Mouse (Mus musculus): Measurements from ENCODE around the gene Dnaaf2. TPM values are rescaled to one million over a fixed set of nuclear protein-coding genes. Genes with fewer than 3 reads are reported as not detected.

Dnaaf2 gene
- polyA plus RNA-seq (2015; fragmentation: Nextera tagmentation; extraction: Ambion mirVana) = 8.0 and 10.0 TPM in 2 replicates

DNA sequence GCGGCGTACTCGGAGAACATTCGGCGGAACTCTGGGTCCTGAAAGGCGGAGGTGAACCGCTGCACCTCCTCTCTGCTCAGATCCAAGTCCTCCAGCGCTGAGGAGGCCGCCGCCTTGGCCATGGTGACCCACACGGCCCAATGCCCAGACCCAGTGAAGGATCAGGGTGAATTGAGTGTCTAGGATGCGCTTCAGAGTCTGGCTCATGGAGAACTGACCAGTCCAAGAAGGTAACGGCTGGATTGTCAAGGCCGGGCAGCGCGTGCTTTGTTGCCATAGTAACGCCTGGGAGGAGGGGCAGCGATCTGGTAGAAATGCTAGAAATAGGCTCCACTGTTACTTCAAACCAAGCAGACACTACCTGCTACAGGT lies at the start of gene Dnaaf2:
TSS of gene Dnaaf2 (minus strand) at position 266 of the 372 bp plus-strand sequence.
- 1% methylated on average over 18 of the region's 18 CpGs for WGBS
- peaks cover 12% of the 10 kb centered on the region for H3K36me3 ChIP-seq (ENCODE audit: control insufficient read depth, insufficient read depth, low read length)
- peak within 1 kb of the TSS; percentile 99 for H3K4me2 ChIP-seq (ENCODE audit: low read depth, low read length)
- H3K27me3 ChIP-seq (ENCODE audit: control insufficient read depth, insufficient read depth, low read depth, low read length) = no peaks in the 10 kb centered on the region
- peak; percentile 53 for ATAC-seq (ENCODE audit: low read depth)
- H3K9ac ChIP-seq (ENCODE audit: low read length) = peak within 1 kb of the TSS; percentile 84
- peak within 1 kb of the TSS; percentile 86 for H3K27ac ChIP-seq (ENCODE audit: low read length)
- no peaks in the 10 kb centered on the region for H3K9me3 ChIP-seq (ENCODE audit: control insufficient read depth, low read length)
- H3K4me3 ChIP-seq (ENCODE audit: low read length) = peak within 1 kb of the TSS; percentile 98
- H3K4me1 ChIP-seq (replicated peaks; ENCODE audit: control insufficient read depth, insufficient read depth, low read length) = peaks cover 21% of the 10 kb centered on the region

DNA sequence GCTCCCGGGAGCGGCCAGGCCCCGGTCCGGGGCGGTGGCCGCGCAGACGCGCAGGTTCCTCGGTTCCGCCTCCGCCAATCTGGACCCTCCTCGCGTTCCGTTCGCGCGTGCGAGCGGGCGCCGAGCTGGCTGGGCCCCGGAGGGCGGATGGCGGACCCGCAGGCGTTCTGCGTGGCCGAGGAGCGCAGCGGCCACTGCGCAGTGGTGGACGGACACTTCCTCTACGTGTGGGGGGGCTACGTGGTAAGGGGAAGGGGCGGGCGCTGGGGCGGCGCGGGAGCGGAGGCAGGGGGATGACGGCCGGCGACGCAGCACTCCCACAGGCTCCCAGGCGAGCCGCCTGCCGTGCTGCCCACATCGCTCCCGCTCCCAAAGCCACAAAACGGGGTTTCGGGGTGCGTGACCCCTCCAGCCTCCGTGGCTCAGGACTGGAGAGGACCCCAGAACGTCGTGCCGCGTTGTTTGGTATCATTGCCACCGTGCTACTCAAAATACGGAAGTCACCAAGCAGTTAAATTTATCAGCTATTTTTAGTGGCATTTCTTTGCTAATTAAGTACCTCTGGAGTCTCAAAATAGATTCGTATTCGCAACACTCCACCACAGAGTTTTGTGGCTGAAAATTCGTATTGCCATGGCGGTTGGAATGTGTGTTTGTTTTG lies 43.7 kb upstream of the Dnaaf2 start:
- peak overlapping the region; percentile 73 for H3K4me3 ChIP-seq (ENCODE audit: low read length)
- H3K9ac ChIP-seq (ENCODE audit: low read length) = peak overlapping the region; percentile 92
- under 1% methylated on average over 61 of the region's 64 CpGs for WGBS
- ATAC-seq (ENCODE audit: low read depth) = peak; percentile 95
- H3K27ac ChIP-seq (ENCODE audit: low read length) = peak overlapping the region; percentile 87
- no peaks in the 10 kb centered on the region for H3K36me3 ChIP-seq (ENCODE audit: control insufficient read depth, insufficient read depth, low read length)
- no peaks in the 10 kb centered on the region for H3K9me3 ChIP-seq (ENCODE audit: control insufficient read depth, low read length)
- no peaks in the 10 kb centered on the region for H3K4me1 ChIP-seq (replicated peaks; ENCODE audit: control insufficient read depth, insufficient read depth, low read length)
- H3K27me3 ChIP-seq (ENCODE audit: control insufficient read depth, insufficient read depth, low read depth, low read length) = no peaks in the 10 kb centered on the region
- peak overlapping the region; percentile 81 for H3K4me2 ChIP-seq (ENCODE audit: low read depth, low read length)

DNA sequence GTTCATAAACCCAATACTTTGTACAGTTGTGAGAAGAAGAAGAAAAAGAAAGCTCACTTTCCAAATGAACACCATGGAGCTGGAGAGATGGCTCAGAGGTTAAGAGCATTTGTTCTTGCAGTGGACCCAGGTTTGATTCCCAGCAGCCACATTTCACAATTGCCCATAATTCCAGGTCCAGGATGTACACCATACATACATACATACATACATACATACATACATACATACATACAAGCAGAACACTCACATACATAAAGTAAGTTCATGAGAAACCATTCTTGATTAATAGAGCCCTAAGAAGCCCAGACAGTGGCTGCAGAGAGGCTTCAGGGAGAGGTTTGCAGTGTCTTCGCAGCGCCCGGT lies 43.2 kb upstream of the Dnaaf2 start:
- Histone ChIP-seq H3K9me3 (ENCODE audit: control insufficient read depth, low read length) (no peaks in the 10 kb centered on the region), H3K4me2 (ENCODE audit: low read depth, low read length) (peak overlapping the region; percentile 81), H3K4me3 (ENCODE audit: low read length) (peak overlapping the region; percentile 73), H3K27me3 (ENCODE audit: control insufficient read depth, insufficient read depth, low read depth, low read length) (no peaks in the 10 kb centered on the region), H3K4me1 (replicated peaks; ENCODE audit: control insufficient read depth, insufficient read depth, low read length) (no peaks in the 10 kb centered on the region), H3K27ac (ENCODE audit: low read length) (peak overlapping the region; percentile 87), H3K36me3 (ENCODE audit: control insufficient read depth, insufficient read depth, low read length) (no peaks in the 10 kb centered on the region), H3K9ac (ENCODE audit: low read length) (peak overlapping the region; percentile 92)
- no peak for ATAC-seq (ENCODE audit: low read depth)
- 2% methylated on average over 3 of the region's 3 CpGs for WGBS

DNA sequence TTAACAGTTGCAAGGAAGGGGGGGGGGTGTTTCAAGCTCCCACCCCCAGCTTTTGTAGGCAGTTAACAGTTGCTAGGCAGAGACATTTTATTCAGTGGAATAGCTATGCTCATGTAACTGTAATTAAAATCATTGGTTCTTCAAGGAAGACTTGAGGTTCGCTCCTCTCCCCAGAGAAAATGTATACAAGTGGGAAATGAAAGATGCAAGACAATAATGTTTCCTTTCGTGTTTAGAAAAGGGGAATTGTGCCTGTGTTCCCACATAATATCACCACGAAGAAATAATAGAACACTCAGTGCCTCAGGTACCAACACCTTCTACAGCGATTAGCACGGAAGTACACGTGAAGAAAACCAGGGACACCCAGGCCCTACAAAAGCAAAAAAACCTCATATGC lies 42.6 kb upstream of the Dnaaf2 start, which contains the start of gene Klhdc1:
TSS of gene Klhdc1 (plus strand) at position 301 of the 400 bp plus-strand sequence.
- Histone ChIP-seq H3K9me3 (ENCODE audit: control insufficient read depth, low read length) (no peaks in the 10 kb centered on the region), H3K4me2 (ENCODE audit: low read depth, low read length) (peak within 1 kb of the TSS; percentile 81), H3K36me3 (ENCODE audit: control insufficient read depth, insufficient read depth, low read length) (no peaks in the 10 kb centered on the region), H3K4me3 (ENCODE audit: low read length) (peak within 1 kb of the TSS; percentile 73), H3K4me1 (replicated peaks; ENCODE audit: control insufficient read depth, insufficient read depth, low read length) (no peaks in the 10 kb centered on the region), H3K27ac (ENCODE audit: low read length) (peak within 1 kb of the TSS; percentile 87), H3K9ac (ENCODE audit: low read length) (peak within 1 kb of the TSS; percentile 92), H3K27me3 (ENCODE audit: control insufficient read depth, insufficient read depth, low read depth, low read length) (no peaks in the 10 kb centered on the region)
- no peak for ATAC-seq (ENCODE audit: low read depth)
- WGBS = 64% methylated on average over 6 of the region's 6 CpGs

DNA sequence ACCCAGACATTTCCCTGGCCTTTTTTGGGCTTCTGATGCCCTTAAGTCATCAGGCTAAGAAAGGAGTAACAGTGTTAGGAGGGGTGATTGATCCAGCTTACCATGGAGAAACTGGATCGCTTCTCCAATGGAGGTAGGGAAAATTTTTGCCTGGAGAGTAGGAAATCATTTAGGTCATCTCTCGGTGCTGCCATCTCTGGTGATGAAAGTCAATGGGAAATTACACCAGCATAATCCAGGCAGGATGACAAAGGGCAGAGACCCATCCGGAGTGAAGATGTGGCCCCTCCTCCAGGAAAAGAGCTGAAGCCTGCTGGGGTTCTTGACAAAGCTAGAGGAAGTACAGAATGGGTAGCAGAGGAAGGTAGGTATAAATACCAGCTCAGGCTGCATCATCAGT lies 40.1 kb upstream of the Dnaaf2 start:
- no peak for ATAC-seq (ENCODE audit: low read depth)
- Histone ChIP-seq H3K27ac (ENCODE audit: low read length) (no peak overlapping the region), H3K27me3 (ENCODE audit: control insufficient read depth, insufficient read depth, low read depth, low read length) (no peaks in the 10 kb centered on the region), H3K4me2 (ENCODE audit: low read depth, low read length) (no peak overlapping the region), H3K9ac (ENCODE audit: low read length) (no peak overlapping the region), H3K9me3 (ENCODE audit: control insufficient read depth, low read length) (no peaks in the 10 kb centered on the region), H3K4me3 (ENCODE audit: low read length) (no peak overlapping the region), H3K36me3 (ENCODE audit: control insufficient read depth, insufficient read depth, low read length) (no peaks in the 10 kb centered on the region), H3K4me1 (replicated peaks; ENCODE audit: control insufficient read depth, insufficient read depth, low read length) (no peaks in the 10 kb centered on the region)
- WGBS = 29% methylated on average over 3 of the region's 3 CpGs

DNA sequence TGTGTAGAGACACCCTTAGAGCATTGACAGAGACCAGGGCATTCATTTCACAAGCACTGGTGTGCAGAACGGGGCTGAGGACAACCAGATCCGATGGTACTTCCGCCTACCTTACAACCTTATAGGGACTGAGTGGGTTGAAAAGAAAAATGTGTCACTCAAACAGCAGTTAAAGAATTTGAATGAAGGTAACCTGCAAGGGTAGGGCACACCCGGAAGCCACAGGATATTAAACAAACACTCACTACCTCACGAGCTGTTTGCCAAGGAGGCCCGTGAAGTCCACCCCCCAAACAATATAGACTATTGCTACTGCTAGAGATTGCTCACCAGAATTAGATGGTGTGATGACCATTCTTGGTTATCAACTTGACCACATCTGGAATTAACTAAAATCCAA lies 37.6 kb upstream of the Dnaaf2 start:
- Histone ChIP-seq H3K27me3 (ENCODE audit: control insufficient read depth, insufficient read depth, low read depth, low read length) (no peaks in the 10 kb centered on the region), H3K27ac (ENCODE audit: low read length) (no peak overlapping the region), H3K9me3 (ENCODE audit: control insufficient read depth, low read length) (no peaks in the 10 kb centered on the region), H3K36me3 (ENCODE audit: control insufficient read depth, insufficient read depth, low read length) (no peaks in the 10 kb centered on the region), H3K4me3 (ENCODE audit: low read length) (no peak overlapping the region), H3K4me1 (replicated peaks; ENCODE audit: control insufficient read depth, insufficient read depth, low read length) (no peaks in the 10 kb centered on the region), H3K4me2 (ENCODE audit: low read depth, low read length) (no peak overlapping the region), H3K9ac (ENCODE audit: low read length) (no peak overlapping the region)
- 49% methylated on average over 6 of the region's 6 CpGs for WGBS
- ATAC-seq (ENCODE audit: low read depth) = peak; percentile 64

DNA sequence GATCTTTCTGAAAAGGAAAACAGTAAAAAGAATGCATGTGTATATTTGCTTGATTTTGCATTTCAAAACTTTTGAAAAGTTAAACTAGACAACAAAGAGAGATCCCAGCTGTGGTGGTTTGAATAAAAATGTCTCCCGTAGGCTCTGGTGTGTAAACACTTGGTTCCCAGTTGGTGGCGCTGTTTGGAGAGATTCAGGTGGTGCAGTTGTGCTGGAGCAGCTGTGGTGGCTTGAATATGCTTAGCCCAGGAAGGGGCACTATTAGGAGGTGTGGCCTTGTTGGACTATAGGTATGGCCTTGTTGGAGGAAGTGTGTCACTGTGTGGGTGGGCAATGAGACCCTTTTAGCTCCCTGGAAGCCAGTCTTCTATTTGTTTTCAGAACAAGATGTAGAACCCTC lies 31.0 kb upstream of the Dnaaf2 start:
- no peaks in the 10 kb centered on the region for H3K9me3 ChIP-seq (ENCODE audit: control insufficient read depth, low read length)
- 0 out of 2 replicates have a peak, but pooled peaks cover 3% of the 10 kb centered on the region for H3K4me1 ChIP-seq (replicated peaks; ENCODE audit: control insufficient read depth, insufficient read depth, low read length)
- H3K36me3 ChIP-seq (ENCODE audit: control insufficient read depth, insufficient read depth, low read length) = no peaks in the 10 kb centered on the region; the same call in 1 of the 2 replicates
- no peak overlapping the region for H3K9ac ChIP-seq (ENCODE audit: low read length)
- ATAC-seq (ENCODE audit: low read depth) = no peak
- no peak overlapping the region for H3K27ac ChIP-seq (ENCODE audit: low read length)
- 55% methylated on average over 2 of the region's 2 CpGs for WGBS
- H3K27me3 ChIP-seq (ENCODE audit: control insufficient read depth, insufficient read depth, low read depth, low read length) = no peaks in the 10 kb centered on the region
- no peak overlapping the region for H3K4me2 ChIP-seq (ENCODE audit: low read depth, low read length)
- no peak overlapping the region for H3K4me3 ChIP-seq (ENCODE audit: low read length)

DNA sequence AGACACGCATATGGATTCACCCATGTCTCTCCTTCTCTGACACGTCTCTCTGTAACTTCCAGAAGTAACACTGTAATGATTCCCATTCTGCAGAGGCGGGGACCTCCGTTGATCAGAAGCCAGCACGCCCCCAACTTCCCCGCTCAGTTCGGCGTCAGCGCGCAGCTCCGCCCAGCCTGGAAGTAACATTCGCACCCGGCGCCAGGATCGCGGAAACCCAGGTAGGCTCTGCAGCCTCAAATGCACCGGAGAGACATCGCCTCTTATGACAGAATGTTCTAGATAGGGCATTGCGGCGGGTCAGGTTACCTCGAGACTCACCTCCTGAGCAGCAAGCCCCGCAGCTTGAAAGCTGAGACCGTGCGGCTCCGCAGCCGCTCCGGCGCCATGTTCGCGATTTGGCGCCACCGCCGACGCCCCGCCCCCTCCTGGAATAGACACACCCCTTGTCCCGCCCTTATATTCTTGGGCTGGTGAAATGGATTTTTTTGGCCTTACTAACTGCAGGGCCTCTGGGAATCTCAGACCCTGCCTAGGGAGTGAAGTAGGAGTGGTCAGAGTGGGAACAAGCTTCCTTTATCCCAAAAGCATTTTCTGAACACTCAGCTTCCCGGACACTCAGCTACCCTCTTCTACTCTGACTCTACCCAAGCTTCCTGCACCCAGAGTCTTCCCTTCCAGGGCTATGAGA lies 29.7 kb upstream of the Dnaaf2 start, which contains the start of gene Pole2:
TSS of gene Pole2 (minus strand) at position 420 of the 691 bp plus-strand sequence.
- Histone ChIP-seq H3K27me3 (ENCODE audit: control insufficient read depth, insufficient read depth, low read depth, low read length) (no peaks in the 10 kb centered on the region), H3K4me1 (replicated peaks; ENCODE audit: control insufficient read depth, insufficient read depth, low read length) (0 out of 2 replicates have a peak, but pooled peaks cover 3% of the 10 kb centered on the region), H3K4me2 (ENCODE audit: low read depth, low read length) (peak within 1 kb of the TSS; percentile 53), H3K4me3 (ENCODE audit: low read length) (peak within 1 kb of the TSS; percentile 82), H3K9ac (ENCODE audit: low read length) (peak within 1 kb of the TSS; percentile 76), H3K9me3 (ENCODE audit: control insufficient read depth, low read length) (no peaks in the 10 kb centered on the region), H3K36me3 (ENCODE audit: control insufficient read depth, insufficient read depth, low read length) (peaks cover 2% of the 10 kb centered on the region), H3K27ac (ENCODE audit: low read length) (peak within 1 kb of the TSS; percentile 93)
- ATAC-seq (ENCODE audit: low read depth) = peak; percentile 98
- WGBS = under 1% methylated on average over 37 of the region's 37 CpGs

DNA sequence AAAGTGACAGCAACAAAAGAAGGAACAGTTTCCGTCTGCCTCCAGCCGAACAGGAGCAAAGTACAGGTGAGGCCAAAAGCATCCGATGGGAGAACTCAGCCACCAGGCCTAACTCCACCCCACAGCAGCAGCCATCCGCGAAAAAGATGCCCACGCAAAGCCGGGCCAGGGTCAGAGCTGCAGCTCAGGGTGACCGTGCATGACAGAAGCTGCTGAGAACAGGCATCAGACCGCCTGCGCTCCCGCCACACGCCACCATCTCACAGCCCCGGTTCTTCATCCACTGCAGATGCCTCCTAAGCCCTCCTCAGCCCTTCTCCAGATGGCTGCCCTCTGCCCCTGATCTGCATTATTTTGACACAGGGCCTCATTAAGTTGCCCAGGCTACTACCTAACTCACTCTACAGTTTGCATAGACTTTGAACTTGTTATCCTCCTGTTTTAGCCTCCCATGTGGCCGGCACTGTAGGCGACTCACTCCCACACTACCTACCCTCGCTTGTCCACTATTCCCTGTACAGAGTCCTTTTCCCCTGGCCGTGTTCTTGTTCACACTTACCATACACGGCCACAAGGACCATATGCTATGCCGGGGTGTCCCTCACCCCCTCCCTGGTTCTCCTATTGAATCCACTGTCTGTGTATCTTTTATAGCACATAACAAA lies 22.5 kb upstream of the Dnaaf2 start:
- no peak overlapping the region for H3K27ac ChIP-seq (ENCODE audit: low read length)
- no peaks in the 10 kb centered on the region for H3K9me3 ChIP-seq (ENCODE audit: control insufficient read depth, low read length)
- no peak overlapping the region for H3K4me3 ChIP-seq (ENCODE audit: low read length)
- H3K36me3 ChIP-seq (ENCODE audit: control insufficient read depth, insufficient read depth, low read length) = peaks cover 11% of the 10 kb centered on the region
- H3K4me2 ChIP-seq (ENCODE audit: low read depth, low read length) = no peak overlapping the region
- no peaks in the 10 kb centered on the region for H3K4me1 ChIP-seq (replicated peaks; ENCODE audit: control insufficient read depth, insufficient read depth, low read length)
- H3K27me3 ChIP-seq (ENCODE audit: control insufficient read depth, insufficient read depth, low read depth, low read length) = no peaks in the 10 kb centered on the region
- WGBS = 92% methylated on average over 19 of the region's 19 CpGs
- no peak for ATAC-seq (ENCODE audit: low read depth)
- H3K9ac ChIP-seq (ENCODE audit: low read length) = no peak overlapping the region
